Comparison of ENCODE assay signal across 16 mouse cellular contexts in the genomic region with DNA sequence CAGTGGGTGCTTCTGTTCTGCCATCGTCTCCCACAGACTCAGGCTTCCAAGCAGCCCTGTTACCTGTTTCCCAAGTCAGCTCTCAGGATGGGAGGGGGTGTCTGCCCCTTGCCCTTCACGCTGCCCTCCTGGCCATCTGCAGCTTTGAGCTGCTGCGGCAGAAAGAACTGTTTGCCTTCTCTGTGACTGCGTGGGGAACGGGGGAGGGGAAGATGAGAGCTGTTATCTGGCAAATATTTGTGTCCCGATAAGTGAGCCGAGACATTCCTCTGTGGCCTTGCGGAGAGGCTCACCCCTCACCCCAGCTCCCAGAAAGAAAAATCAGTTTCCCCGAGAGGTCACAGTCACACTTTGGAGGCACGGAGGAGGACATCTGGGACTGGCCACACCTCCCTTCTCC.
DNase-seq lines count a peak whose midpoint lies in the region; ATAC-seq and TF ChIP-seq lines count a peak whose summit lies in the region.
"Had no signal": no experiment of that assay in that cellular context is flagged by ENCODE, and none has a peak within 500 bp of the region (broad histone marks: within the 10 kb centered on the region; RNA-seq: fewer than 3 reads in every experiment).

No protein-coding gene starts in this region.

- no peaks in the 10 kb centered on the region for H3K9me3 ChIP-seq in embryonic facial prominence, embryonic 13.5 days
- H3K9me3 ChIP-seq in embryonic facial prominence, embryonic 10.5 days, result no peaks in the 10 kb centered on the region
- no peaks in the 10 kb centered on the region for H3K9me3 ChIP-seq in heart, embryonic 16.5 days (replicated peaks; ENCODE audit: control insufficient read depth, low read length)
- H3K9me3 ChIP-seq: forebrain, embryonic 13.5 days; hindbrain, embryonic 13.5 days; midbrain, embryonic 15.5 days had no signal

- H3K36me3 ChIP-seq in embryonic facial prominence, embryonic 13.5 days, result no peaks in the 10 kb centered on the region; the same call in 1 of the 2 replicates
- no peaks in the 10 kb centered on the region for H3K36me3 ChIP-seq in embryonic facial prominence, embryonic 10.5 days (replicated peaks)
- no peaks in the 10 kb centered on the region for H3K36me3 ChIP-seq in heart, embryonic 16.5 days (ENCODE audit: control insufficient read depth, insufficient read depth)
- H3K36me3 ChIP-seq in kidney, adult 2 months (ENCODE audit: control insufficient read depth, insufficient read depth, low read length), result no peaks in the 10 kb centered on the region
- H3K36me3 ChIP-seq: hindbrain, embryonic 13.5 days; midbrain, embryonic 15.5 days had no signal

- H3K4me2 ChIP-seq in embryonic facial prominence, embryonic 13.5 days, result no peak overlapping the region
- H3K4me2 ChIP-seq in heart, embryonic 16.5 days (ENCODE audit: low read depth, low read length), result peak overlapping the region; percentile 56
- H3K4me2 ChIP-seq: forebrain, embryonic 13.5 days; hindbrain, embryonic 13.5 days; midbrain, embryonic 15.5 days had no signal

- 18% methylated on average over 10 of the region's 10 CpGs for WGBS in embryonic facial prominence, embryonic 13.5 days
- WGBS in embryonic facial prominence, embryonic 10.5 days, result 32% methylated on average over 10 of the region's 10 CpGs
- 12% methylated on average over 10 of the region's 10 CpGs for WGBS in heart, embryonic 16.5 days
- WGBS in kidney, adult 2 months, result 44% methylated on average over 10 of the region's 10 CpGs

- no peak for TF ChIP-seq CTCF in kidney, adult 2 months (conservative IDR thresholded peaks at IDR 0.05; ENCODE audit: insufficient read depth, insufficient read length, low read depth, low read length)

- intact Hi-C loops in heart, postnatal 10 days (cut with DNase I), result no loop called here

- no peak overlapping the region for H3K4me3 ChIP-seq in embryonic facial prominence, embryonic 13.5 days
- no peak overlapping the region for H3K4me3 ChIP-seq in embryonic facial prominence, embryonic 10.5 days
- H3K4me3 ChIP-seq in heart, embryonic 16.5 days (ENCODE audit: low read length), result peak overlapping the region; percentile 30
- no peak overlapping the region for H3K4me3 ChIP-seq in kidney, adult 2 months (ENCODE audit: insufficient read depth, low read depth, low read length)
- H3K4me3 ChIP-seq: forebrain, embryonic 13.5 days; gastrocnemius, adult 2 months; hindbrain, embryonic 13.5 days; midbrain, embryonic 15.5 days had no signal

- no peak overlapping the region for H3K27ac ChIP-seq in embryonic facial prominence, embryonic 13.5 days
- no peak overlapping the region for H3K27ac ChIP-seq in embryonic facial prominence, embryonic 10.5 days (replicated peaks)
- H3K27ac ChIP-seq in heart, embryonic 16.5 days (ENCODE audit: low read length), result no peak overlapping the region
- H3K27ac ChIP-seq in kidney, adult 2 months (ENCODE audit: insufficient read depth, low read depth, low read length), result no peak overlapping the region
- H3K27ac ChIP-seq: forebrain, embryonic 13.5 days; gastrocnemius, adult 2 months; hindbrain, embryonic 13.5 days; midbrain, embryonic 15.5 days had no signal

- 0 out of 2 replicates have a peak overlapping the region, but pooled peaks have one; percentile 7 for H3K9ac ChIP-seq in embryonic facial prominence, embryonic 13.5 days
- H3K9ac ChIP-seq in heart, embryonic 16.5 days (ENCODE audit: low read length), result peak overlapping the region; percentile 52
- H3K9ac ChIP-seq: forebrain, embryonic 13.5 days; hindbrain, embryonic 13.5 days; midbrain, embryonic 15.5 days had no signal

- no peak for DNase-seq in embryonic facial prominence, embryonic 10.5 days (ENCODE audit: low spot score)
- no peak for DNase-seq in heart, postnatal 10 days
- DNase-seq in ovary, adult 18-20 months (ENCODE audit: low spot score), result peak; percentile 65
- no peak for DNase-seq in ovary, postnatal 14 days (ENCODE audit: low spot score)
- peak; percentile 47 for DNase-seq in testis, postnatal 10 days (ENCODE audit: low spot score)
- DNase-seq in kidney, adult 2 months, result no peak
- DNase-seq: cerebellum, adult 8-10 months; gastrocnemius, adult 2 months; kidney, adult 9 months; lung, postnatal 14 days had no signal

- H3K27me3 ChIP-seq in embryonic facial prominence, embryonic 13.5 days, result 0 out of 2 replicates have a peak, but pooled peaks cover 19% of the 10 kb centered on the region
- peaks cover 3% of the 10 kb centered on the region; the same call in 1 of the 2 replicates for H3K27me3 ChIP-seq in embryonic facial prominence, embryonic 10.5 days (replicated peaks; ENCODE audit: low read depth, poor library complexity, severe bottlenecking)
- H3K27me3 ChIP-seq in heart, embryonic 16.5 days (ENCODE audit: control insufficient read depth, insufficient read depth, low read length), result peaks cover 17% of the 10 kb centered on the region
- no peaks in the 10 kb centered on the region for H3K27me3 ChIP-seq in kidney, adult 2 months (replicated peaks; ENCODE audit: control insufficient read depth, insufficient read depth, low read length)
- H3K27me3 ChIP-seq: forebrain, embryonic 13.5 days; midbrain, embryonic 15.5 days; Patski had no signal

- ATAC-seq in embryonic facial prominence, embryonic 13.5 days (ENCODE audit: insufficient number of reproducible peaks, insufficient read depth, low FRiP score, low TSS enrichment, low read depth), result no peak
- ATAC-seq in heart, embryonic 16.5 days (replicated peaks; ENCODE audit: extremely low read depth, insufficient read depth, low FRiP score), result no peak
- ATAC-seq: forebrain, embryonic 13.5 days; midbrain, embryonic 15.5 days; Patski had no signal

- peaks cover 15% of the 10 kb centered on the region; the same call in 1 of the 2 replicates for H3K4me1 ChIP-seq in embryonic facial prominence, embryonic 13.5 days
- H3K4me1 ChIP-seq in embryonic facial prominence, embryonic 10.5 days, result peaks cover 43% of the 10 kb centered on the region
- H3K4me1 ChIP-seq in heart, embryonic 16.5 days (ENCODE audit: control insufficient read depth, insufficient read depth, low read length), result peaks cover 10% of the 10 kb centered on the region; the same call in 1 of the 2 replicates
- H3K4me1 ChIP-seq in kidney, adult 2 months (ENCODE audit: control insufficient read depth, insufficient read depth, low read length), result no peaks in the 10 kb centered on the region

- TF ChIP-seq POLR2A in kidney, adult 2 months (IDR thresholded peaks at IDR 0.05; ENCODE audit: low read depth, low read length), result no peak

Comparison
In these comparisons a context has a peak if more than half of its experiments do, and no peak if none do; other contexts are left out.
1. DNase-seq: peak in ovary, adult 18-20 months (single experiment) and testis, postnatal 10 days (single experiment); none in embryonic facial prominence, embryonic 10.5 days (single experiment), heart, postnatal 10 days (0 of 2), ovary, postnatal 14 days (single experiment) and kidney, adult 2 months (single experiment).